Mouse (Mus musculus): ENCODE data around the gene Plb1. TPM values are rescaled to one million over a fixed set of nuclear protein-coding genes. Genes with fewer than 3 reads are reported as not detected.
A peak's percentile ranks its signal among the peaks of the same experiment; 100 is the strongest.

Gene Plb1
- polyA plus RNA-seq, 1 experiment from 2014 or later = 1.2 TPM

GRCm38 (mm10) chr5:32360511-32360910 is 128.0 kb downstream of the Plb1 start:
- Histone ChIP-seq H3K4me2 (no peak overlapping the region), H3K9me3 (no peaks in the 10 kb centered on the region), H3K27ac (no peak overlapping the region), H3K4me3 (no peak overlapping the region), H3K36me3 (no peaks in the 10 kb centered on the region), H3K27me3 (no peaks in the 10 kb centered on the region), H3K9ac (no peak overlapping the region), H3K4me1 (no peaks in the 10 kb centered on the region)
- WGBS = 80% methylated on average over 4 of the region's 4 CpGs
- ATAC-seq (ENCODE audit: insufficient number of reproducible peaks, insufficient read depth, low FRiP score, low TSS enrichment, low read depth) = no peak

DNA sequence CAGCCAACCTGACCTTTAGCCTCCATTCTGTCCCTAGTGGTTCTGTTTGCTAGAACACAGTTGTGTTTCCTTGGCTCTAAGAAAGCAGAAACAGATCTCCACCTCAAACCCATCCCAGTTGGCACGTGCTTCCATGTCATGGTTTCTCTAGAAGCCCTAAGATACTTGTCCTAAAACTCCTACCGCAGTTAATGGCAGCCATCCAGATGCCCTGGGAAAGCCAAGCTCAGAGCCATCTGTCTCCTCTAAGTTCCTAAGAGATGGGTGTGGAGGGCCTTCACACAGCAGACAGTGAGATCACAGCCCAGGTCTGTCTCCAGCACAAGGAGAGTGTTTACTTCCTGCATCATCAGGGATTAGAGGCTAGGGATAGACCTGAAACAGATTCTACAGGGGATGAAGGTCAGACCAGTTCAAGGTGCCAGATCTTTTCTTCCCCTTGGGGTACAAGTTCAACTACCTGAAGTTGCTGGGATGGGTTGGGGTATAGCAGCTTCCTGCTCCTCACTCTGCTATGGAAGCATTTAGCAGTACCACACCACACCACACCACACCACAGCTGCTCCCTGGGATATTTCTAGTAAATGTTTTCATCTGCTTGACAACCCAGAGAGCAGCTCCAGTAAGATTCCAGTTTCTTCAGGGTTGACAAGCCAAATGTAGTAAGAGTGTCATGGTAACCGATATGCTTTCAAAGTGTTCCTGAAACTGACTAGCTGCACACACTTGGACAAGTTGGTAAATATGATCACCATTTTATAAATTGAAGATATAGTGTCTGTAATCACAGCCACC is 129.1 kb downstream of the Plb1 start:
- Histone ChIP-seq H3K27ac (no peak overlapping the region), H3K4me2 (no peak overlapping the region), H3K9me3 (no peaks in the 10 kb centered on the region), H3K4me3 (no peak overlapping the region), H3K27me3 (no peaks in the 10 kb centered on the region), H3K4me1 (no peaks in the 10 kb centered on the region), H3K9ac (no peak overlapping the region), H3K36me3 (no peaks in the 10 kb centered on the region)
- WGBS = 88% methylated on average over 3 of the region's 3 CpGs
- ATAC-seq (ENCODE audit: insufficient number of reproducible peaks, insufficient read depth, low FRiP score, low TSS enrichment, low read depth) = no peak

- WGBS = 80% methylated on average over 1 of the region's 1 CpGs
- H3K36me3 ChIP-seq = no peaks in the 10 kb centered on the region
- H3K4me2 ChIP-seq = no peak overlapping the region
- no peak overlapping the region for H3K27ac ChIP-seq
- H3K9ac ChIP-seq = no peak overlapping the region
- no peaks in the 10 kb centered on the region for H3K9me3 ChIP-seq
- no peaks in the 10 kb centered on the region for H3K27me3 ChIP-seq
- no peak for ATAC-seq (ENCODE audit: insufficient number of reproducible peaks, insufficient read depth, low FRiP score, low TSS enrichment, low read depth)
- no peaks in the 10 kb centered on the region for H3K4me1 ChIP-seq
- H3K4me3 ChIP-seq = no peak overlapping the region
Observed at GRCm38 (mm10) chr5:32369391-32369790, 136.9 kb downstream of the Plb1 start.

DNA sequence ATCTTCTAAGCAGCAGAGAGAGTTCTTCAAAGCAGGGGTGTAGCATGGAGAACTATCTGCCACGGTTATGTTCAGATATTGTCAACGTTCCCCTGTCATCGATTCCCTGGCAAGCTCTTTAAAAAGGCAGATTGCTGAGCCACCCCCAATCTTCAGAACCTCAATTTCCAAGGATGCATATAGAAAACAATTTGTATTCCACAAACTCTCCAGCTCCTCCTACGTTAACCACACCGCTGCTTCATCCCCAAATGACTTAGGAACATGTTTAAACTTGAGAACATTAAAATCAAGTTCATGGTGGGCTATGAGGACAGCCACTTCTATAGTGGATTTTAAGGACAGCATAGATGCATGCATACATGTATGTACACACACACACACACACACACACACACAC is 138.7 kb downstream of the Plb1 start:
- Histone ChIP-seq H3K4me1 (no peaks in the 10 kb centered on the region), H3K4me2 (no peak overlapping the region), H3K27ac (no peak overlapping the region), H3K36me3 (no peaks in the 10 kb centered on the region), H3K9me3 (no peaks in the 10 kb centered on the region), H3K9ac (no peak overlapping the region), H3K4me3 (no peak overlapping the region), H3K27me3 (no peaks in the 10 kb centered on the region)
- WGBS = 86% methylated on average over 5 of the region's 5 CpGs
- ATAC-seq (ENCODE audit: insufficient number of reproducible peaks, insufficient read depth, low FRiP score, low TSS enrichment, low read depth) = no peak

- no peak overlapping the region for H3K27ac ChIP-seq
- no peaks in the 10 kb centered on the region for H3K36me3 ChIP-seq
- H3K9ac ChIP-seq = no peak overlapping the region
- no peaks in the 10 kb centered on the region for H3K4me1 ChIP-seq
- WGBS = 44% methylated on average over 3 of the region's 3 CpGs
- no peak overlapping the region for H3K4me3 ChIP-seq
- no peak for ATAC-seq (ENCODE audit: insufficient number of reproducible peaks, insufficient read depth, low FRiP score, low TSS enrichment, low read depth)
- H3K4me2 ChIP-seq = no peak overlapping the region
- no peaks in the 10 kb centered on the region for H3K9me3 ChIP-seq
- no peaks in the 10 kb centered on the region for H3K27me3 ChIP-seq
Observed at GRCm38 (mm10) chr5:32378546-32378945, 146.0 kb downstream of the Plb1 start.

DNA sequence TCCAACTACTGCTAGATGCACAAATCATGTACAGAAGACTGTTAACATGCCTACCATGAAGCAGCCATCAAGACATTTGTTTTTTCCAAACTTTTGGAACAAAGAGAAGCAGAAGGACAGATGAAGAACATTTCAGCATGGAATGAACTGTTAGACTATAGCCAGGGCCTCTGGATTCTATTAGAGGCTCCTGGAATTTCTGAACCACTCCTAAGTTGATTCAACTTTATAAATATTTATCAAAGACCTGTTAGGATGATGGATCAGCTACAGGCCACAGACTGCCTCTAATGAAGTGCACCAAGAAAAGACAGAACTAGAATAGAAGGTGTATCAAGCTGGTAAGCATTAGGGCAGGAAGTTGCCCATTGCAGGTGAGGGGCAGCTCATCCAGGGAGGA is 156.1 kb downstream of the Plb1 start:
- H3K36me3 ChIP-seq = no peaks in the 10 kb centered on the region
- no peak overlapping the region for H3K27ac ChIP-seq
- no peak overlapping the region for H3K9ac ChIP-seq
- no peaks in the 10 kb centered on the region for H3K4me1 ChIP-seq
- no peaks in the 10 kb centered on the region for H3K27me3 ChIP-seq
- H3K4me2 ChIP-seq = no peak overlapping the region
- H3K9me3 ChIP-seq = no peaks in the 10 kb centered on the region
- ATAC-seq (ENCODE audit: insufficient number of reproducible peaks, insufficient read depth, low FRiP score, low TSS enrichment, low read depth) = no peak
- no peak overlapping the region for H3K4me3 ChIP-seq

GRCm38 (mm10) chr5:32390295-32390694 is 157.8 kb downstream of the Plb1 start:
- ATAC-seq (ENCODE audit: insufficient number of reproducible peaks, insufficient read depth, low FRiP score, low TSS enrichment, low read depth) = no peak
- Histone ChIP-seq H3K36me3 (no peaks in the 10 kb centered on the region), H3K27me3 (no peaks in the 10 kb centered on the region), H3K9ac (no peak overlapping the region), H3K9me3 (no peaks in the 10 kb centered on the region), H3K4me2 (no peak overlapping the region), H3K4me3 (no peak overlapping the region), H3K27ac (no peak overlapping the region), H3K4me1 (no peaks in the 10 kb centered on the region)
- WGBS = 78% methylated on average over 5 of the region's 5 CpGs

DNA sequence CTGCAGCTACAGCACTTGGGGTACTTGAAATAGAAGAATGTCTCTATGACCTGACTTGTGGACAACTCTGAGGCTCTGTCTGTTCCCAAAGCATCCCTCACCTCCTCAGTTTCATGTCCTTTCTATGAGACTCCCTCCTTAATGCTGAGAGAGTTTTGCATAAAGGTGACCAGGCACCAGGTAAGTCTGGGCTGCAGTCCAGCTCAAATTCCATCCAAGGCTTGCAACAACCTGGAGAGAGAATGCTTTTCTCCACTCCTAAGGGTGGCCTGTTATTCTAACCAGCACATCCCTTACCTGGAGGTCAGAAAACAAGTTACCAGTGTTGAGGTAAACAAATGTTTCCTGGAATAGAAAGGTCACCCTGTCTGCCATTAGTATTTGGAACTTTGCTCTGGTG is 159.8 kb downstream of the Plb1 start:
- Histone ChIP-seq H3K9me3 (no peaks in the 10 kb centered on the region), H3K9ac (no peak overlapping the region), H3K4me2 (no peak overlapping the region), H3K27ac (no peak overlapping the region), H3K4me1 (no peaks in the 10 kb centered on the region), H3K4me3 (no peak overlapping the region), H3K36me3 (no peaks in the 10 kb centered on the region), H3K27me3 (no peaks in the 10 kb centered on the region)
- no peak for ATAC-seq (ENCODE audit: insufficient number of reproducible peaks, insufficient read depth, low FRiP score, low TSS enrichment, low read depth)

GRCm38 (mm10) chr5:32394586-32394985 is 162.1 kb downstream of the Plb1 start:
- no peaks in the 10 kb centered on the region for H3K27me3 ChIP-seq
- no peaks in the 10 kb centered on the region for H3K9me3 ChIP-seq
- WGBS = 91% methylated on average over 3 of the region's 3 CpGs
- no peak overlapping the region for H3K4me3 ChIP-seq
- no peak overlapping the region for H3K4me2 ChIP-seq
- H3K4me1 ChIP-seq = peaks cover 6% of the 10 kb centered on the region
- no peak overlapping the region for H3K9ac ChIP-seq
- H3K36me3 ChIP-seq = no peaks in the 10 kb centered on the region
- no peak for ATAC-seq (ENCODE audit: insufficient number of reproducible peaks, insufficient read depth, low FRiP score, low TSS enrichment, low read depth)
- H3K27ac ChIP-seq = no peak overlapping the region

GRCm38 (mm10) chr5:32395101-32395892 is 162.8 kb downstream of the Plb1 start:
- Histone ChIP-seq H3K4me2 (no peak overlapping the region), H3K4me1 (peaks cover 6% of the 10 kb centered on the region), H3K27me3 (no peaks in the 10 kb centered on the region), H3K36me3 (no peaks in the 10 kb centered on the region), H3K27ac (no peak overlapping the region), H3K9me3 (no peaks in the 10 kb centered on the region), H3K9ac (no peak overlapping the region), H3K4me3 (no peak overlapping the region)
- no peak for ATAC-seq (ENCODE audit: insufficient number of reproducible peaks, insufficient read depth, low FRiP score, low TSS enrichment, low read depth)
- WGBS = 67% methylated on average over 9 of the region's 9 CpGs

- Histone ChIP-seq H3K4me2 (no peak overlapping the region), H3K36me3 (no peaks in the 10 kb centered on the region), H3K4me3 (no peak overlapping the region), H3K9me3 (no peaks in the 10 kb centered on the region), H3K4me1 (peaks cover 6% of the 10 kb centered on the region), H3K27me3 (no peaks in the 10 kb centered on the region), H3K9ac (no peak overlapping the region), H3K27ac (0 out of 2 replicates have a peak overlapping the region, but pooled peaks have one; percentile 11)
- 72% methylated on average over 3 of the region's 3 CpGs for WGBS
- ATAC-seq (ENCODE audit: insufficient number of reproducible peaks, insufficient read depth, low FRiP score, low TSS enrichment, low read depth) = no peak
Observed at GRCm38 (mm10) chr5:32397719-32398118, 165.2 kb downstream of the Plb1 start.

- no peaks in the 10 kb centered on the region for H3K9me3 ChIP-seq
- no peak overlapping the region for H3K4me3 ChIP-seq
- ATAC-seq (ENCODE audit: insufficient number of reproducible peaks, insufficient read depth, low FRiP score, low TSS enrichment, low read depth) = no peak
- WGBS = 67% methylated on average over 2 of the region's 2 CpGs
- H3K9ac ChIP-seq = no peak overlapping the region
- H3K27ac ChIP-seq = no peak overlapping the region
- H3K27me3 ChIP-seq = no peaks in the 10 kb centered on the region
- no peaks in the 10 kb centered on the region for H3K36me3 ChIP-seq
- H3K4me1 ChIP-seq = peaks cover 12% of the 10 kb centered on the region
- H3K4me2 ChIP-seq = no peak overlapping the region
Observed at GRCm38 (mm10) chr5:32400926-32401325, 168.4 kb downstream of the Plb1 start.

All from embryonic facial prominence, embryonic 13.5 days (tissue).